Mouse (Mus musculus): ENCODE measurements around the gene Pla2g4e.
"Not testable (repeated sequence)": the region's sequence is repeated elsewhere in the genome, so short reads cannot be mapped to it uniquely, and the experiment has no call there.

Gene Pla2g4e

DNA sequence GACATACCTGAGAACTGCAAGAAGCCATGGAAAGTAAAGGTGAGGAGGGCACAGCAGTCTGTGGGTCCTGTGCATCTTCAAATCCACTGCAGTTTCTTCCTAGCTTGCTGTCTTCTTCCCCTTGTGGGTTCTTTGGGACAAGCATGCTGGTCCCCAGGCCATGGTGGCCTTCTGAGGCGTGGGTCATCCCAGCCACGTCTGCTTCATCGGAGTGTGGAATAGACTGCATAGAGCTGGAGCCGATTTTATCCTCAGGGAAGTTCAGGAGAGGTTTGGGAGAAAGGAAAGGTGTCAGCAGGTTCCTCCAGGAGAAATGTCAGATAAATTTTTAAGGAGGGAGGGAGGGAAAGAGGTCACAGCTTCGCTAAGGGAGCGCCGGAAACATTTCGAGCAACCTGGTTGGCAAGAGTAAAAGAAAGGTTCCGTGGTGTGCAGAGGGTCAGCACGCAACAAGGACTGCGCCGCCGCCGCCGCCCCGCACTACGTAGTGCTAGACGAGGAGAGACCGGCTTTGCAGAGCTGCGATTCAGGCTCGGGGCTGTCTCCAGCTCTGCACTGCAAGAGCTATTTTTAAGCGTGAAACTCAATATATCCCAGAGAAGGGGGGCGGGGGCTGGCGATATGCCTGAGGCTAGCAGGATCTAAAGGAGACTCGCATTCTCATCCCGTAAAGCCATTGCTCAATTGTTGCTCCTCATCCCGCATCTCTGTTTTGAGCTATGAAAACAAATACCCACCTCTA lies at the start of gene Pla2g4e:
Gene Pla2g4e (minus strand): TSS at position 657 of the 742 bp plus-strand sequence.
- peak; percentile 64 for DNase-seq

DNA sequence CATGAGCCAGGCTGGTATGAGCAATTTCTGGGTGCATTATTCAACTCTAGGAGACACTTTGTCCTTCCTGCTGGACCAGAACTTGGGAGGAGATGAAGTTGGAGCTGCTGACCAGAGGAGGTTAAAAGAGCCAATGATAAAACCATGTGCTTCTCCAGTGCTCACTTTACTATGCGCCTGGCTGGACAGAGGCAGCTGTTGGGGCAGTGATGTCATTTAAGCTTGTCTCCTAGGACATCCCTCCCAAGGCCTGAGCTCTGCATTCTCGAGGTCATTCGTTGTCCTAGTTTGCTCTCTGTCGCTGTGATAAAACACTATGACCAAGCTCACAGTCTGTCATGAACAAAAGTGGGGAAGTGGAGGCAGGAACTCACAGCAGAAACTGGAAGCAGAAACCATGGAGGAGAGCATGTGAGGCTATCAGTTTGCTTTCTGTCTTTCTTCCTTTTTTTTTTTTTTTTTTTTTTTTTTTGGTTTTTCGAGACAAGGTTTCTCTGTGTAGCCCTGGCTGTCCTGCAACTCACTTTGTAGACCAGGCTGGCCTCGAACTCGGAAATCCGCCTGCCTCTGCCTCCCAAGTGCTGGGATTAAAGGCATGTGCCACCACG lies 46.4 kb upstream of the Pla2g4e start:
- no peak for DNase-seq

DNA sequence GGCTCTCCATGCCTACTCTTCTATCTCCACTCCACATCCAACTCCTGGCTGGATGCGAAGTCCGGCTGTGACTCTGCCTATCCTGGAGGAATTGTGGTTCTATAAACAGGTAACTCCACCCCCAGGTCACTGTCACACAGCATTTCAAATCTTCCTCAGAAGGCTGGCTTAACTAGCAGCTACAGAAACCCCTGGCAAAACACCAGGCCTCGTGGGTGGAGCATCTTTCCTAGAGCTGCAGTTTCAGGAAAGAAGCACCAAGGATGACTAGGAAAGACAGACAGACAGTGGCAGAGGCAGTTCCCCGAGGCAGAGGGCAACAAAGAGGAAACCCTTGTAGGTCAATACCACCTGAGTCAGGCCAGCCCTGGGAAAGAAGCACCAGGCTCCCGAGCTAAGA lies 43.9 kb upstream of the Pla2g4e start, which contains the start of gene Pla2g4d:
Gene Pla2g4d (minus strand): TSS at position 203 of the 400 bp plus-strand sequence.
- no peak for DNase-seq

DNA sequence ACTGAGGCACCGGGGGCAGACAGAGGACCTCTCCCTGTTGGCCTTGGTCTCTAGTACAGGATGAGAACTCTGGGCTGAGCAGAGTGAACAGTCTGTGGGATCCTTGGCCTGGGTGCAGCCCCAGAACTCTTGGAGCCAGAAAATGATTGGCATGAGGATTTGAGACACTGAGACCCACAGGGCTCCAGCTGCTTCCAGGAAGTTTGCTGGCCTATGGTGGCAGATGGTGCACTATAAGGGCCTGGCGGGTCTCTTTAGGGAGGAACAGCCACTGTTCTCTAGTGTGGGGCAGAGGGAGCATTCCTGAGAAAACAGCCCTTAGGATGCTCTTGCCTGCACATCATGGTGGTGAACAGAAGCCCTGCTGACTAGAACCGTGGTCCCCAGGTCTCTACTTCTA lies 43.3 kb upstream of the Pla2g4e start:
- DNase-seq = no peak

DNA sequence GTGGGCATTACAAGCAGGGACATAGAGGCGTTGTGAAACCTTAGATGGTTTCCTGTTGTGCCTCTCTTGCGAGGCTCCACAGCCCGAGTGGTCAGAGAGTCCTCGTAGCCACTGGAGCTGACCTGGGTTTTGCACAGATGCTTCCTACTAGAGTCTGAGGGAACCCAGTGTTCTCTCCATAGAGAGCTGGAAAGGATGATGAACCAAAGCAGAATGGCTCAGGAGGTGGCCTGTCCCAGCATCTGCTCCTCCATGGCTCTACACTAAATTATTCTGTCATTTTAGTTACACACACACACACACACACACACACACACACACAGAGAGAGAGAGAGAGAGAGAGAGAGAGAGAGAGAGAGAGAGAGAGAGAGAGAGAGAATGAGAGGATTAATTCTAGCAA lies 40.5 kb upstream of the Pla2g4e start:
- peak; percentile 57 for DNase-seq

DNA sequence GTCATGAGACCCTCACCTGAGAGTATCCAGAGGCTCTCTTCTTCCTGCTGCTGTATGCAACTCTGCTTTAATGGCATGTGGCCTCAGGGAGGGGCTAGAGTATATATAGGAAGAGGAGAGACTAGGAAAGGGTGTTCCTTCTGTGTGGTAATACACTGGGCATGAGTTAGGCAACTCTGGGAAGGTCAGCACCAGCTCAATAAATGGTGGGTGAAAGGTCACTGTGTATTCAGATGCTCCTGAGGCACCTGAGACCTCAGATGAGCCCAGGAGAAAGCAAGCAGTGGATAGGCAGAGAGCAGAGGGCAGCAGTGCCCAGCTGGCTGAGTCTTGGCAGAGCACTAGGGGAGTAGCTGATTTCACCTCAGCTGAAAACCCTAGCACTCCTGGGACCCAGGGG lies 39.6 kb upstream of the Pla2g4e start:
- DNase-seq = no peak

DNA sequence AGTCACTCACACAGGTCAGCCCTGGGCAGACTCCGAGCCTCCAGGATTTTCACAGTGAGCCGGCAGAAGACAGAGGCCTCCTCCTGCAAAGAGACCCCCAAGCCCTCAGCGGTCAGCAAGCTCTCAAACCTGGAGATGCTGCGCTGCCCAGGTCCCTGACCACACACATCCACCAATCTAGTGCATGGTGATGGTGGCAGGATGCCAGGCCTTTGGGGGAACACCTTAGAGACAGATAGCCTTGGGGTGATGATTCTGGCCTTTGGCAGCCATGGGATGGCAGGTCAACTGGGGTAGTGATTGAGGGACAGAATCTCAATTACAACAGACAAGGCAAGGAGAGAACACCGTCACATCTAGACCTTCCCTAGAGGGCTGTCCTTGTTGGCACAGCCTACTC lies 39.0 kb upstream of the Pla2g4e start:
- no peak for DNase-seq

DNA sequence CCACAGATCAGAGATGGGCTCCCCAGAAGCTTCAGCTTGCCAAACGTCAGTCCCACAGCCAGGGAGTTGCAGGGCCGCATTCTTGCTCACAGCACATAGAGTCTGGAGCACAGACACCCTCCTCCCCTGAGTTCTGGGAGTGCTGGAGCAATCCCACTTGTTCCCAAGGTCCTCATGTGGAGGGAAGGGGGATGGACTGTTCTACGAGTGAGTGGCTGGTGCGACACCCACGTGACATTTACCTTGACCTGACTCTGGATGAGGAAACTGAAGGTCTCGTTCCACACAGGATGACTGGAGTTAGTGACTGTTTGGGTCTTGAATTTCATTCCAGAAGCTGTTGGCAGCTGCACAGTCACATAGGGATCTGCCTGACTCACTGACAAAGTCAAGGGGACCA lies 38.4 kb upstream of the Pla2g4e start:
- DNase-seq = no peak

DNA sequence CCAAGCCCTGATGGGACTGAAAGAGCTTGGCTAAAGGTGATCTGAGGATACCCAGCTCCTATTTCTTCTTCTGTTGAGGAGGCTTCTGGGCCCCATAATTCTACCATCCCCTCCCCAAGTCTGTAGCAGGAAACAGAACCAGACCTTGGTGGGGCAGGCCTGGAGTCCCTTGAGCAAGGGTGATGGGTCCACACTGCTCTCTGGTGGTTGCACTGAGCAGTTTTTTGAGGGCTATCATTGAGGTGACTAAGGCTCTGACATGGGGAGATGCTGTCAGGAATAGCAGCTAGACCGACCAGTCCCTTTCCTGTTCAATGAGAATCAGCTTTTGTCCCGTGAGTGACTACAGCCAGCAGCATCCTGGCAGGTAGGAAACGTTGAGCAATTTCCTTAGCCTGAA lies 36.1 kb upstream of the Pla2g4e start:
- no peak for DNase-seq

DNA sequence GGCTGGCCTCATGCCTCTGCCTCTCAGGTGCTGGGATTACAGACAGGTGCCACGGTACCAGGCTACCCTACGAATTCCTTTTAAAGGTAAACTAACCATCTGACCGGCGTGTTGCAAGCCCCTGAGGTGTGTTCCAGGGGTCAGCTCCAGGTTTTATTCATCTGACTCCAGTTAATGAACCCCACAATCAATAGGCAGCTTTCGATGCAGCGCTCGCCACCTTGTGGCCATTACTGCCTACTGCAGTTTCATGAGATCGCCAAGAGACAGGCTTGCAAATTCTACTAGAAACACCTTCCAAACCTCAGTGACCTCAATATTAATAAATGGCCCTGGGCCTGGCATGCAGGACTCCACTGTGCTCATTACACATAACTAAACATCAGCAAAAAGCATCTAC lies 34.8 kb upstream of the Pla2g4e start:
- peak; percentile 77 for DNase-seq

DNA sequence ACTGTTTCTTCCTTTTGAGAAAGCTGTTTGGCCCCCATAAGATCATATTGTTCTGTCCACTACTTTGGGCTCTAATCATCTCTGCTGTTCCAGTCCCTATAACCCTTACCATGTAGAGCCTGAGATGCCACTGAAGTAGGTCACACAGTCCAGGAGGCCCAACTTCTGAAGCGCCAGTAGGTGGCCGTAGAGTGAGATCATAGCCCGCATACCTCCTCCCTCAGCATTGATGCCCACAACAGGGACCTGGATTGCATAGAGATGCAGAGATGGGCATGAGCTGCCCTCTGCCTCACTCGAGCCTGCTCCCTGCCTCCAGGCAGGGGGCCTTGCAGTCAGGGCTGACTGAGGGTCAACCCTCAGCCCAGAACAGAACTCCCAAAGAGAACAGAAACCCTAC lies 31.8 kb upstream of the Pla2g4e start:
- no peak for DNase-seq

DNA sequence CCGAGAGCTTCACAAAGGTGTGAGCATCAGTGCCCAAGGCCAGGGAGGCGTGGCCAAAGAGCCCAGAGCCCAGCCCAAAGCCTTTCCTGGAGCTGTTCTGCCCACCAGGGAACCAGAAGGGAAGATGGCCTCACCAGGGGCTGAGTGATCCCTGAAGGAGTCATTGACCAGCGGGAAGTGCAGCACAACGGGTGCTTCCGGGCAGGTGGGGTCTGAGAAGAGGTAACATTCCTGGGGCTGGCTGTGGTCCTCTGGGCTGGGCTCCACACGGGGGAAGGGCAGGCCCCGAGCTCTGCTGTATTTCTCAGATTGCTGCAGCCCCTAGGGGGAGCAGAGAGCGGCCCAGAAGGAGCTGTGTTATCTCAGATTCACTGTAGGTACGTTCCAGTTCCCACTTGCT lies 23.5 kb upstream of the Pla2g4e start:
- no peak for DNase-seq

DNA sequence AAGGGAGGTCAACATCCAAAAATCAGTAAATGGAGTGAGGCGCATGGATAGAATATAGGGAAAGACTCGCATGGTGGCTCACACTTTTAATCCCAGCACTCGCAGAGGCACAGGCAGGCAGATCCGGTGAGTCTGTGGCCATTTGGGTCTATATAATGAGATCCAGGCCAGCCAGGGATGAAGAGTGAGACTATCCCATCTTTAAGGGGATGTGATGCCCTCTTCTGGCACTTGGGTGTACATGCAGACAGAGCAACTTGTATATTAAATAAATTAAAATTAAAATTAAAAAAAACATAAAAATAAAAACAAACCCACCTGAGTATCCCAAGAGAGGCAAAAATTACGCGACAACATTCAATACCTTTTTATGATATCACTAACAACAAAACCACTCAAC lies 20.4 kb upstream of the Pla2g4e start:
- no peak for DNase-seq

DNA sequence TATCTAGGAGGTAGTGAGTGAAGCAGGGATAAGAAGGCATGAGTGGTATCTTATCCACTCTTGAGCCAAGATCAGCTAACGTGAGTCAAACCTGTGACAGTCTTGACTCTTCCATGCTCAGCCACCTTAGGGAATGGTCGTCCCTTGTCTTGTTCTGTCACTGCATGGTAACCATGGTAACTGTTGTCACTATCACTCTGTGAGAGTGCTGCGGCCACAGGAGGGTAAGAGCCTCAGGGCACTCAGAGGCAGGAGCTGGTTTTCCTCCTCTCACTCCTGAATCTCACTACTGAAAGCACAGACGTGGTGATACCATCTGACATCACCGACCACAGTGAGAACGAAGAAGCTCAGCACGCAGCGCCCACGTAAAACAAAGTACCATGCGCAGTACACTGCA lies 19.7 kb upstream of the Pla2g4e start:
- no peak for DNase-seq

DNA sequence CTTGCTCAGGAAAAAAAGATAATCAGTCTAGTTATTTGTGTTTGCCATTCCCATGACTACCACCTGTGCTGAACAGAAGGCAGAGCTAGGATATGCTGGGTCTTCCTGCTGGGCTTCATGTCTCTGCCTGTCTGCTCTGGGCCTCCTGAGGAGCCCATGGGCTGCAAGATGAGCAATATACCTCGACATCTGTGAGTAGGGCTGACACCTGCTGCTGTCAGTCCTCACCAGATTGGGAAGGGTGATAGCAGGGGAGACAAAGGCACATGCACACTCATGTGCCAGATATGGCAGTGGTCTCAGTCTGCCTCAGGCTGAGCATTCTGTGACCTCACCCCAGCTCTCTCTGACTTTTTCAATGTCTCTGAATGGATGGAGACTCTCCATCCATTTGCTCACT lies 17.7 kb upstream of the Pla2g4e start:
- no peak for DNase-seq

DNA sequence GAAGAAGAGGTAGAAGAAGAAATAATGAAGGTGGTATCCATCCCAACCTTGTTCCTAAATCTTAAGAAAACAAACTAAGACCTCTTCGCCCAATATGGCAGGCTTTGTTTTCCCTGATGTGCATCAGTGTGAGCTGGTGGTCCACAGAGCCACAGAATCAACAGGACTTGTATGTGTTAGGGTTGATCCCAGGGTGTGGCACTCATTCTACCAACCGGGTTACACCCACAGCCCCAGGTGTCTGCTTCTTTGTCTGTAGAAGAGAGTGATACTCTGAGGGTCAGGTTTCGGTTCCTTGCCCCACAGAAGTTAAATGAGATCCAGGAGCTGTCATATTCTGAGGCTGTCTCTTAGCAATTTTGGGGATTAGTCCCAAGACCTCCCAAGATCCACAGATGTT lies 16.2 kb upstream of the Pla2g4e start:
- DNase-seq = no peak

DNA sequence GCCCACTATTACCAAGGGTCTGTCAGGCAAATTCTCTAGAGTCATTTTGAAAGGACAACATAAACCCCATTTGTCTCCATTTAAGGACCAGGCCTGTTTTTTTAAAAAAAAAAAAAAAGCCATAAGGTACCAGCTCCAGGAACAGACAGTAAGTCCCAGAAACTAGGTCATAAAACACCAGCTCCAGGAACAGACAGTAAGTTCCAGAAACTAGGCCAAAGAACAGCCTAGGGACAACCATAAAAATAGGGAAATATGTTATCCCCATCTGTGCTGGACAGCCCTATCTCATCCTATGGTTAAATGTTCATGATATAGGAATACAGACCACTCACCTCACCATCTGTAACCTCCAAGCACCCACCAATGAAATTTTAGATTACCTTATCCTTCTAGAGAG lies 11.1 kb upstream of the Pla2g4e start:
- no peak for DNase-seq

DNA sequence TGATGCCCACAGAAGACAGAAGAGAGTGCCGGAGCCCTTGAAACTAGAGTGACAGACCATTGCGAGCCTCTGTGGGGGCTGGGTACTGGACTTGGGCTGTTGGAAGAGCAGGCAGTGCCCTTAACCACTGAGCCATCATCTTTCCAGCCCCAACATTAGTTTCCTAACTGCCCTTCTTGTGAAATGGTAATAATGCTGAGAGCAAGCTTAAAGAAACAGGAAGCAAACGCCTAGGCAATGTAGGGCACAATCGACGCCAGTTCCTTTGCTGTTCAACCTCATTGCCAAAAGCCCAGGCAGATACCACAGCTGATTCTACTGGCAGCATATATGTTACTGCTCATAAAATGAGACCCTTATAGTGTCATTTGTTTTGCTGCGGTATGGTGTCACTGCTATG lies 7.5 kb upstream of the Pla2g4e start:
- no peak for DNase-seq

DNA sequence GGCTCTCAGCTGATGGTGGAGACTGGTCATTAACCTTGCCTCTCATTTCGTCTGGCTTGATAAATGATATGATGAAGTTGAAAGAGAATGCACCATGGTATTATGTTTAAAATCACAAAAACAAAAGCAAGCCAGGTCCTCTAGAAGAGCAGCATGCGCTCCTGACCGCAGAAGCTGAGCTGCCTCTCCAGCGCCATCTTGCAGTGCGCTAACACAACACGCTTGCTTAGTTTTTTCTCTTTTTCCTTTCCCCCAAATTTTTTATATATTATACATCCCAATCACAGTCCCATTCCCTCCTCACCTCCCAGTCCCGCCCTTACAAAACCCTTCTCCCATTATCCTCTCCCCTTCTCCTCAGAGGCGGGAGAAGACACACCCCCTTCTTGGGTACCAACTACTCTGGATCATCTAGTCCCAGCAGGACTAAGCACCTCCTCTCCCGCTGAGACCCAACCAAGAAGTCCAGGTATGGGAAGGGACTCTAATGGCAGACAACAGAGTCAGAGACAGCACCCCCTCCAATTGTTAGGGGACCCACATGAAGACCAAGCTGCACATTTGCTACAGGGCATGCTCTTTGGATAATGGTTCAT lies 384 bp upstream of the Pla2g4e start:
- DNase-seq = peak; percentile 59

DNA sequence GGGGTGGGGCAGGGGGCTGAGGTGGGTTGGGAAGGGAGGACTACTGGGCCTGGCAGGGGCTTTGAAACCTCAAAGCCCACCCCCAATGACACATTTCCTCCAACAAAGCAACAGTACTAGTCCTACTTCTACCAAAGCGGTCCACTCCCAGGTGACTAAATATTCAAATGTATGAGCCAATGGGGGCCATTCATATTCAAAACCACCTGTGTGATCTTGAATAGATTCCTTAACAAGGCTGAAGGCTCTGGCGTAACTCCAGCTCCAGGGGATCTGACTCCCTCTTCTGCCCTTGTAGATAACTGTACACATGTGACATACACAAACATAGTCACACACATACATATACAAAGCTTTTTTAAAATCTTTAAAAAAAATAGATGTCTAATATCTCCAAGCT lies 1.1 kb downstream of the Pla2g4e start:
- peak; percentile 56 for DNase-seq

DNA sequence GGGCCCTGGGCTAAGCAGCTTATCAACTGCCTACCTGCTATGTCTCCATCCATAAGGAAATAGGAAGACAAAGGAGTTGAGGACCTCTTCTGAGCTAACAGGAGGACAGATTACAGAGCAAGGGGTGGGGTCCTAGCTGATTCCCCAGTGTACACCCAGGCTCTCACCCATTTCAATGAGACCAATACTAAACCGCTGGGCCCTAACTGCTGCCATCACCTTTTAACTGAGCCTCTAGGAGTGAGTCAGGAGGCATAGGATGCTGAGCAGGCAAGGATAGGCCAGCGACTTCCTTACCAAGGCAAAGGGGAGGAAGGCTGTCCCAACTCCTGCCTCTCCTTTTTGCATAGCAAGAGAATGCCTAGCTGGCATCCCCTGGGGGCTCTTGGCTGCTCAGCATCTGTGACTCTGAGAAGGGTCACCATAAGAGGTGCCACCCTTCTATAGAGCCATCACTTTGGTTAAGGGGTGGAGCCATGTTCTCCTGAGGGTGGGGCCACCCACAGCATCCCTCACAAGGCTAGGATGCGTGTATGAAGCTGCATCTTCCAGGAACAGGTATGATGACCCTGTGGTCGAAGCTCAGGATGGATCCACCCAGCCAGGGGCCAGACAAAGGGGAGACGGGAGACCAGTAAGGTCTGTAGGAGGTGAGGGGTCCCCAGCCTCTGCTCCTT lies 2.2 kb downstream of the Pla2g4e start:
- DNase-seq = peak; percentile 63

DNA sequence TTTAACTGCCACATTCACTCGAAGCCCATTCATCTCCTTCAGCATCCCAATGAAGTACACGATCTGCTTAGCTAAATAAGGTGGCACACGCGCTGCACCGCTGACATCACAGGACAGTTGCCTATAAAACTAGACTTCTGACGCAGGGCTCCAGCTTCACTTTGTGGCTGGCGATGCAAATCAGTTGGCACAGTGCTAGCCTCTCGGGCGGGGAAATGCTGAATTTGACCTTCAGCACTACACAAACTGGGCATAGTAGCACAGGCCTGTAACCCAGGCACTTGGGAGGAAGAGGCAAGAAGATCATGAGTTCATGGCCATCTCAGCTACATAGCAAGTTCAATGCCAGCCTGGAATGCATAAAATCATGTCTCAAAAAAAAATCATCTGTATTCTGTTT lies 6.4 kb downstream of the Pla2g4e start:
- DNase-seq = not testable (repeated sequence)

DNA sequence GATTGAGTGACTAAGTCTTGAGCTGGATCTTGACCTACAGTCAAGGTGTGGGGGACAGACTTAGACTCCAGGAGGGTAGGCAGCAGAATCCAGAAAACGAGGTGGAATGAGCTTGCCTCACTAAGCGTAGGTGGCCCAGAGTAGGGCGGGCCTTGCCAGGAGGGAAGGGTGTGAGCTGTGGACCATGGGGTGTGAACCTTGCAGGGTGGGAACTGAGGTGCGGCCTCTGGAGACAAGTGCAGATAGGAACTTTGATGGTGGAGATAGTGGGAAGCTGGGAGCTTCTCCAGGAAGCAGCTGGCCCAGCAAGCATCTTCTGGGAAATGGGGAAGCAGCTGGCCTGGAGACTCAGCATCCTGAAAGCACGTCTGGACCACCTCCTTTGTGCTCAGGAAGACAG lies 7.4 kb downstream of the Pla2g4e start:
- DNase-seq = no peak
